Mouse (Mus musculus) stomach, embryonic 14.5 days (tissue): ENCODE measurements at regions not wholly inside any gene's neighbourhood (a gene's known extent, or its start where the extent isn't known, plus 50 kb on each side); places are given as distances from the start of the nearest gene placed in this dataset.
A peak's percentile ranks its signal among the peaks of the same experiment; 100 is the strongest.

ENCODE experiments used
- ATAC-seq: fragments of 200-750 bp; cut with Nextera tagmentation; 2 replicates; pipeline ENCODE4 v1.8.0; 2017; ENCODE audit warnings: low read depth, moderate TSS enrichment; ENCODE audit not compliant: insufficient number of reproducible peaks, insufficient read depth, low FRiP score
- H3K27ac ChIP-seq: fragments of 300-500 bp; sonication (generic); 2 replicates; pipeline ENCODE4 v1.5.1; 2014; ENCODE audit warnings: mild to moderate bottlenecking, low read length, moderate library complexity, mixed read lengths
- H3K27me3 ChIP-seq: fragments of 300-500 bp; sonication (generic); 2 replicates; pipeline ENCODE4 v1.6.1; 2014; ENCODE audit warnings: low read length, control low read depth, mixed read lengths; ENCODE audit not compliant: control insufficient read depth, insufficient read depth
- H3K36me3 ChIP-seq: fragments of 300-500 bp; sonication (generic); 2 replicates; pipeline ENCODE4 v1.6.1; 2014; ENCODE audit warnings: mild to moderate bottlenecking, control low read depth, low read length, moderate library complexity, mixed read lengths; ENCODE audit not compliant: control insufficient read depth, insufficient read depth
- H3K4me1 ChIP-seq: fragments of 300-500 bp; sonication (generic); 2 replicates; pipeline ENCODE4 v1.6.1; 2014; ENCODE audit warnings: low read length, control low read depth, mixed read lengths; ENCODE audit not compliant: control insufficient read depth, insufficient read depth
- H3K4me2 ChIP-seq: fragments of 300-500 bp; sonication (generic); replicated peaks from 2 replicates; pipeline ENCODE4 v1.6.1; 2014; ENCODE audit warnings: low read depth, low read length, control low read depth
- H3K4me3 ChIP-seq: fragments of 300-500 bp; sonication (generic); 2 replicates; pipeline ENCODE4 v1.5.1; 2014; ENCODE audit warnings: low read depth, low read length, control low read depth
- H3K9ac ChIP-seq: fragments of 300-500 bp; sonication (generic); replicated peaks from 2 replicates; pipeline ENCODE4 v1.6.1; 2014; ENCODE audit warnings: low read depth, mild to moderate bottlenecking, control low read depth, low read length, moderate library complexity, mixed read lengths
- H3K9me3 ChIP-seq: fragments of 300-500 bp; sonication (generic); 2 replicates; pipeline ENCODE4 v1.6.1; 2016; ENCODE audit warnings: low read depth, low read length, control low read depth; ENCODE audit not compliant: control insufficient read depth
- WGBS: fragments of 180-500 bp; shearing (Covaris S2); extraction: QIAGEN DNeasy Blood & Tissue Kit; methylation state at CpG from one replicate; pipeline ENCODE4 v1.1.7; 2014; 5-methylcytosine and 5-hydroxymethylcytosine counted together

GRCm38 (mm10) chr8:84336376-84336775, 51.9 kb upstream of the Cacna1a start:
- Histone ChIP-seq H3K27me3 (peaks cover 6% of the 10 kb centered on the region; the same call in 1 of the 2 replicates), H3K36me3 (no peaks in the 10 kb centered on the region), H3K4me1 (no peaks in the 10 kb centered on the region), H3K27ac (no peak overlapping the region), H3K4me3 (no peak overlapping the region), H3K9ac (no peak overlapping the region), H3K4me2 (no peak overlapping the region), H3K9me3 (no peaks in the 10 kb centered on the region)
- ATAC-seq = no peak
- 63% methylated on average over 6 of the region's 6 CpGs for WGBS

DNA sequence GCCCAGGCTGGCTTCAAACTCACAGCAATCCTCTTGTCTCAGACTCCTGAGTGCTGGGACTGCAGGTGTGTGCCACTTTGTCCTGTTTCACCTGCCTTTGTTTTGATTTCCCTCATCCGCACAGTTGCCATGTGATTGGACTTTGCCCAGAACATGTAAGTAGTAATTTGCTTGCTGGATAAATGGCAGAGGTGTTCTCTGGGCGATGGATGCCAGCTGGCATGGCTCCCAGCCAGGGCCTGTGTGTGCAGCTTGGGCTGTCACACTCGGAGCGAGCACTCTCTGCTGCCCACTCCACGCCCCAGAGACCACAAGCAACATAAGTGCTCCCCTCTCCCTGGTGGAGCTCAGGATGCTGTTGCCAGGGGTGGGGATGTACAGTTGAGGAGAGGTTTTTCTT, 53.9 kb upstream of the Cacna1a start:
- WGBS = 62% methylated on average over 5 of the region's 5 CpGs
- H3K4me3 ChIP-seq = no peak overlapping the region
- no peaks in the 10 kb centered on the region for H3K9me3 ChIP-seq
- no peaks in the 10 kb centered on the region for H3K4me1 ChIP-seq
- H3K4me2 ChIP-seq = no peak overlapping the region
- ATAC-seq = no peak
- 0 out of 2 replicates have a peak, but pooled peaks cover 2% of the 10 kb centered on the region for H3K27me3 ChIP-seq
- no peak overlapping the region for H3K27ac ChIP-seq
- no peaks in the 10 kb centered on the region for H3K36me3 ChIP-seq
- no peak overlapping the region for H3K9ac ChIP-seq

DNA sequence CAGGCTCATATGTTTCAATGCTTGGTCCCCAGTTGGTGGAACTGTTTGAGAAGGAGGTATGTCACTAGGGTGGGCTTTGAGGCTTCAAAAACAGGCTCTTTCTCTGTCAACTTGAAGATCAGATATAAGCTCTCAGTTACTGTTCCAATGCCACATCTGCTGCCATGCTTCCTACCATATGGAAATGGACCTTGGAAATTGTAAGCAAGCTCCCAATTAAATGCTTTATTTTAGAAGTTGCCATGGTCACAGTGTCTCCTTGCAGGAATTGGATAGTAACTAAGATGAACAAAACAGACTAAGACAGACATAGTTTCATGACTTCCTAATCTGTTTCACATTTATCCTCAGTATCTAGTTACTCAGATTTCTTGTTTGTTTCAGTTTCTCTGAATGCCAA, 56.7 kb upstream of the Cacna1a start:
- Histone ChIP-seq H3K27ac (no peak overlapping the region), H3K4me2 (no peak overlapping the region), H3K4me1 (no peaks in the 10 kb centered on the region), H3K27me3 (no peaks in the 10 kb centered on the region), H3K9ac (no peak overlapping the region), H3K36me3 (no peaks in the 10 kb centered on the region), H3K4me3 (no peak overlapping the region), H3K9me3 (no peaks in the 10 kb centered on the region)
- no peak for ATAC-seq

- Histone ChIP-seq H3K4me2 (no peak overlapping the region), H3K4me3 (no peak overlapping the region), H3K27me3 (no peaks in the 10 kb centered on the region), H3K9me3 (no peaks in the 10 kb centered on the region), H3K36me3 (no peaks in the 10 kb centered on the region), H3K9ac (no peak overlapping the region), H3K27ac (no peak overlapping the region), H3K4me1 (no peaks in the 10 kb centered on the region)
- ATAC-seq = no peak
- whole genome bisulfite sequencing = 75% methylated on average over 8 of the region's 8 CpGs
Observed at GRCm38 (mm10) chr8:84329535-84329934, 58.7 kb upstream of the Cacna1a start.

- H3K9ac ChIP-seq = no peak overlapping the region
- H3K4me3 ChIP-seq = no peak overlapping the region
- 72% methylated on average over 10 of the region's 10 CpGs for WGBS
- no peak for ATAC-seq
- no peaks in the 10 kb centered on the region for H3K9me3 ChIP-seq
- H3K36me3 ChIP-seq = no peaks in the 10 kb centered on the region
- no peak overlapping the region for H3K4me2 ChIP-seq
- no peaks in the 10 kb centered on the region for H3K27me3 ChIP-seq
- no peak overlapping the region for H3K27ac ChIP-seq
- H3K4me1 ChIP-seq = no peaks in the 10 kb centered on the region
Observed at GRCm38 (mm10) chr8:84322761-84323160, 52.6 kb upstream of the Ccdc130 start.

- ATAC-seq = peak; percentile 81
- Histone ChIP-seq H3K27ac (no peak overlapping the region), H3K4me2 (no peak overlapping the region), H3K4me1 (no peaks in the 10 kb centered on the region), H3K4me3 (no peak overlapping the region), H3K9ac (no peak overlapping the region), H3K27me3 (no peaks in the 10 kb centered on the region), H3K36me3 (no peaks in the 10 kb centered on the region), H3K9me3 (no peaks in the 10 kb centered on the region)
- 52% methylated on average over 3 of the region's 3 CpGs for WGBS
Observed at GRCm38 (mm10) chr8:84321841-84322240, 51.7 kb upstream of the Ccdc130 start.
